ENCODE assay signal across 28 mouse cellular contexts in genomic region chr15:84113873-84114272, GRCm38 (mm10). TPM values are rescaled to one million over a fixed set of nuclear protein-coding genes. Genes with fewer than 3 reads are reported as not detected.
DNase-seq lines count a peak whose midpoint lies in the region; ATAC-seq lines count a peak whose summit lies in the region.
"Had no signal": no experiment of that assay in that cellular context is flagged by ENCODE, and none has a peak within 500 bp of the region (broad histone marks: within the 10 kb centered on the region; RNA-seq: fewer than 3 reads in every experiment).

No protein-coding gene starts in this region.

- no peak overlapping the region for H3K4me3 ChIP-seq in liver, embryonic 15.5 days (replicated peaks)
- H3K4me3 ChIP-seq in midbrain, embryonic 11.5 days (ENCODE audit: low read depth, low read length) = no peak overlapping the region
- H3K4me3 ChIP-seq in midbrain, embryonic 16.5 days (ENCODE audit: low read depth, low read length) = no peak overlapping the region
- H3K4me3 ChIP-seq: embryonic facial prominence, embryonic 13.5 days; embryonic facial prominence, embryonic 15.5 days; erythroblast, embryonic 14.5 days; forebrain, embryonic 10.5 days; forebrain, embryonic 12.5 days had no signal

- ATAC-seq in liver, embryonic 15.5 days (ENCODE audit: insufficient read depth) = peak; percentile 25; the same call in 1 of the 2 replicates
- no peak for ATAC-seq in midbrain, embryonic 11.5 days (ENCODE audit: low FRiP score)
- ATAC-seq in midbrain, embryonic 16.5 days = no peak
- ATAC-seq: forebrain, embryonic 14.5 days; forebrain, embryonic 16.5 days had no signal

- H3K36me3 ChIP-seq in liver, embryonic 15.5 days (replicated peaks) = no peaks in the 10 kb centered on the region
- H3K36me3 ChIP-seq in midbrain, embryonic 11.5 days (ENCODE audit: control insufficient read depth, insufficient read depth, low read length) = no peaks in the 10 kb centered on the region
- H3K36me3 ChIP-seq in midbrain, embryonic 16.5 days (ENCODE audit: control insufficient read depth, insufficient read depth, low read length) = no peaks in the 10 kb centered on the region
- H3K36me3 ChIP-seq: embryonic facial prominence, embryonic 13.5 days; embryonic facial prominence, embryonic 15.5 days; forebrain, embryonic 10.5 days; forebrain, embryonic 12.5 days had no signal

- H3K4me2 ChIP-seq in liver, embryonic 15.5 days = no peak overlapping the region
- no peak overlapping the region for H3K4me2 ChIP-seq in midbrain, embryonic 11.5 days
- H3K4me2 ChIP-seq in midbrain, embryonic 16.5 days (ENCODE audit: low read length) = no peak overlapping the region
- H3K4me2 ChIP-seq: embryonic facial prominence, embryonic 13.5 days; embryonic facial prominence, embryonic 15.5 days; forebrain, embryonic 12.5 days had no signal

- H3K9me3 ChIP-seq in liver, embryonic 15.5 days (replicated peaks) = no peaks in the 10 kb centered on the region
- H3K9me3 ChIP-seq in midbrain, embryonic 11.5 days (ENCODE audit: control insufficient read depth, low read length) = no peaks in the 10 kb centered on the region
- no peaks in the 10 kb centered on the region for H3K9me3 ChIP-seq in midbrain, embryonic 16.5 days (replicated peaks; ENCODE audit: control insufficient read depth, low read length, poor library complexity, severe bottlenecking)
- H3K9me3 ChIP-seq: embryonic facial prominence, embryonic 15.5 days; forebrain, embryonic 12.5 days had no signal

- 0 out of 2 replicates have a peak, but pooled peaks cover under 1% of the 10 kb centered on the region for H3K27me3 ChIP-seq in liver, embryonic 15.5 days
- H3K27me3 ChIP-seq in midbrain, embryonic 11.5 days (ENCODE audit: control insufficient read depth, insufficient read depth, low read length) = no peaks in the 10 kb centered on the region
- no peaks in the 10 kb centered on the region for H3K27me3 ChIP-seq in midbrain, embryonic 16.5 days (ENCODE audit: control insufficient read depth, insufficient read depth, low read depth, low read length)
- H3K27me3 ChIP-seq: embryonic facial prominence, embryonic 15.5 days; forebrain, embryonic 12.5 days had no signal

- WGBS in liver, embryonic 15.5 days (ENCODE audit: insufficient replicate concordance) = 37% methylated on average over 6 of the region's 6 CpGs
- 76% methylated on average over 6 of the region's 6 CpGs for WGBS in midbrain, embryonic 11.5 days
- 77% methylated on average over 6 of the region's 6 CpGs for WGBS in midbrain, embryonic 16.5 days

- H3K27ac ChIP-seq in liver, embryonic 15.5 days (replicated peaks) = no peak overlapping the region
- H3K27ac ChIP-seq in midbrain, embryonic 11.5 days (ENCODE audit: low read depth, low read length) = no peak overlapping the region
- H3K27ac ChIP-seq in midbrain, embryonic 16.5 days (ENCODE audit: low read length) = no peak overlapping the region
- H3K27ac ChIP-seq: embryonic facial prominence, embryonic 13.5 days; embryonic facial prominence, embryonic 15.5 days; forebrain, embryonic 10.5 days; forebrain, embryonic 12.5 days had no signal

- H3K4me1 ChIP-seq in liver, embryonic 15.5 days (replicated peaks) = no peaks in the 10 kb centered on the region
- H3K4me1 ChIP-seq in midbrain, embryonic 11.5 days (ENCODE audit: control insufficient read depth, insufficient read depth, low read length) = no peaks in the 10 kb centered on the region
- no peaks in the 10 kb centered on the region for H3K4me1 ChIP-seq in midbrain, embryonic 16.5 days (ENCODE audit: control insufficient read depth, insufficient read depth, low read length)
- H3K4me1 ChIP-seq: embryonic facial prominence, embryonic 13.5 days; embryonic facial prominence, embryonic 15.5 days; forebrain, embryonic 10.5 days had no signal

- DNase-seq in liver = no peak
- peak; percentile 39 for DNase-seq in midbrain, embryonic 11.5 days (ENCODE audit: low spot score, missing footprints)
- DNase-seq in gastrocnemius, postnatal 10 days = no peak
- DNase-seq: adrenal gland, adult 2 months; adrenal gland, postnatal 10 days; adrenal gland, postnatal 25 days; cerebellum, adult 11 months; cerebellum, adult 18-20 months; cerebellum, adult 8-10 months; cerebellum, adult 9-11 months; cerebellum, postnatal 14 days; cerebellum, postnatal 36 days; embryo, embryonic 11 days had no signal

- H3K9ac ChIP-seq in liver, embryonic 15.5 days = no peak overlapping the region
- no peak overlapping the region for H3K9ac ChIP-seq in midbrain, embryonic 11.5 days (ENCODE audit: low read length)
- H3K9ac ChIP-seq in midbrain, embryonic 16.5 days (ENCODE audit: low read depth, low read length) = no peak overlapping the region
- H3K9ac ChIP-seq: embryonic facial prominence, embryonic 13.5 days; embryonic facial prominence, embryonic 15.5 days; forebrain, embryonic 12.5 days had no signal

RNA-seq across cellular contexts. Expression of gene Sult4a1, which starts 8.3 kb away (rescaled TPM):
- 0.06 and 0.08 TPM in 2 replicates for polyA plus RNA-seq in liver, embryonic 15.5 days (2015; fragmentation: Nextera tagmentation; extraction: Ambion mirVana)
- 8.7 and 8.9 TPM in 2 replicates for polyA plus RNA-seq in midbrain, embryonic 11.5 days (2014; fragmentation: Nextera tagmentation; extraction: Ambion mirVana)
- 100.0 and 114 TPM in 2 replicates for polyA plus RNA-seq in midbrain, embryonic 16.5 days (2015; fragmentation: Nextera tagmentation; extraction: Ambion mirVana)
- under 1 TPM; 0.36 to 0.38 TPM for total RNA-seq in gastrocnemius, postnatal 10 days (2021)
- total RNA-seq: common myeloid progenitor, adult 5-6 weeks; MEL had no signal
- polyA plus RNA-seq: C2C12; erythroblast, embryonic 14.5 days had no signal

RNA-seq across cellular contexts. Expression of gene Pnpla5, which starts 9.1 kb away (rescaled TPM):
- 0.12 TPM in 1 of 2 replicates, not detected in the other for polyA plus RNA-seq in liver, embryonic 15.5 days (2015; fragmentation: Nextera tagmentation; extraction: Ambion mirVana)
- 0.05 TPM in 1 of 2 replicates, not detected in the other for polyA plus RNA-seq in midbrain, embryonic 11.5 days (2014; fragmentation: Nextera tagmentation; extraction: Ambion mirVana)
- not detected in 2 replicates for polyA plus RNA-seq in midbrain, embryonic 16.5 days (2015; fragmentation: Nextera tagmentation; extraction: Ambion mirVana)
- total RNA-seq in gastrocnemius, postnatal 10 days (2021) = not detected
- total RNA-seq: adrenal gland, postnatal 25 days; adrenal gland, postnatal 4 days; common myeloid progenitor, adult 5-6 weeks; MEL had no signal
- polyA plus RNA-seq: brain, embryonic 14.5 days; C2C12; embryonic facial prominence, embryonic 11.5 days; embryonic facial prominence, embryonic 13.5 days; embryonic facial prominence, embryonic 15.5 days; erythroblast, embryonic 14.5 days; forebrain, embryonic 10.5 days; forebrain, embryonic 12.5 days; forebrain, embryonic 14.5 days; forebrain, embryonic 16.5 days had no signal

RNA-seq across cellular contexts. Expression of gene Efcab6, which starts 48.7 kb away (rescaled TPM):
- polyA plus RNA-seq in liver, embryonic 15.5 days (2015; fragmentation: Nextera tagmentation; extraction: Ambion mirVana) = not detected in 2 replicates
- polyA plus RNA-seq in midbrain, embryonic 11.5 days (2014; fragmentation: Nextera tagmentation; extraction: Ambion mirVana) = 0.29 TPM in 1 of 2 replicates, not detected in the other
- polyA plus RNA-seq in midbrain, embryonic 16.5 days (2015; fragmentation: Nextera tagmentation; extraction: Ambion mirVana) = 0.65 and 1.5 TPM in 2 replicates
- 1 to 10 TPM; 3.2 to 7.4 TPM for total RNA-seq in gastrocnemius, postnatal 10 days (2021)
- total RNA-seq: common myeloid progenitor, adult 5-6 weeks; MEL had no signal
- polyA plus RNA-seq: adrenal gland, adult 2 months; C2C12; erythroblast, embryonic 14.5 days had no signal

RNA-seq across cellular contexts. Expression of gene Pnpla3, which starts 53.8 kb away (rescaled TPM):
- 2.6 and 3.7 TPM in 2 replicates for polyA plus RNA-seq in liver, embryonic 15.5 days (2015; fragmentation: Nextera tagmentation; extraction: Ambion mirVana)
- 1.5 and 1.7 TPM in 2 replicates for polyA plus RNA-seq in midbrain, embryonic 11.5 days (2014; fragmentation: Nextera tagmentation; extraction: Ambion mirVana)
- 7.0 and 7.1 TPM in 2 replicates for polyA plus RNA-seq in midbrain, embryonic 16.5 days (2015; fragmentation: Nextera tagmentation; extraction: Ambion mirVana)
- total RNA-seq in gastrocnemius, postnatal 10 days (2021) = 1 to 10 TPM; 3.7 to 4.5 TPM
- total RNA-seq: common myeloid progenitor, adult 5-6 weeks; MEL had no signal
- polyA plus RNA-seq: C2C12; erythroblast, embryonic 14.5 days had no signal

Comparison
In these comparisons a context has a peak if more than half of its experiments do, and no peak if none do; other contexts are left out.
1. RNA of gene Sult4a1, which starts 8.3 kb away (polyA plus RNA-seq): 100.0 to 114 TPM in midbrain, embryonic 16.5 days; 8.7 to 8.9 TPM in midbrain, embryonic 11.5 days and 0.06 to 0.08 TPM in liver, embryonic 15.5 days; every median in the first group is over 10 times any median in the second.